Mouse (Mus musculus) olfactory bulb, adult 2 months (tissue): ENCODE data around the gene Blnk. TPM values are rescaled to one million over a fixed set of nuclear protein-coding genes. Genes with fewer than 3 reads are reported as not detected.

ENCODE experiments used
- H3K27ac ChIP-seq: fragments of 200-500 bp; 2 replicates; pipeline ENCODE4 v1.5.1; 2012; ENCODE audit warnings: low read depth, low read length; ENCODE audit not compliant: insufficient read depth
- H3K4me1 ChIP-seq: fragments of 200-500 bp; 2 replicates; pipeline ENCODE4 v1.6.1; 2012; ENCODE audit warnings: low read length; ENCODE audit not compliant: control insufficient read depth, insufficient read depth
- H3K4me3 ChIP-seq: fragments of 200-500 bp; 2 replicates; pipeline ENCODE4 v1.5.1; 2012; ENCODE audit warnings: mild to moderate bottlenecking, low read depth, low read length, moderate library complexity; ENCODE audit not compliant: insufficient read depth
- CTCF ChIP-seq: fragments of 200-500 bp; IDR thresholded peaks from 2 replicates; pipeline ENCODE4 v1.5.1; 2012; ENCODE audit warnings: low read depth, mild to moderate bottlenecking, low read length, moderate library complexity; ENCODE audit not compliant: insufficient read depth
- POLR2A ChIP-seq: fragments of 200-500 bp; IDR thresholded peaks from 2 replicates; pipeline ENCODE4 v1.6.1; 2012; ENCODE audit warnings: mild to moderate bottlenecking, low read depth, low read length, moderate library complexity; ENCODE audit not compliant: insufficient read depth
- WGBS: fragments of 180-500 bp; shearing (Covaris S2); methylation state at CpG from one replicate; pipeline ENCODE4 v1.1.7; 2018; 5-methylcytosine and 5-hydroxymethylcytosine counted together
- polyA plus RNA-seq: library from polyadenylated mRNA; stranded (reverse); fragments of >200 nt; gene quantifications from 2 replicates; pipeline ENCODE4 v1.2.4, GENCODE M21; 2012; ENCODE audit warnings: low replicate concordance; ENCODE audit not compliant: missing spikeins, insufficient read depth, insufficient read length

The Blnk gene
- polyA plus RNA-seq, 1 experiment: not detected

GRCm38 (mm10) chr19:40888887-40889286 lies 105.4 kb downstream of the Blnk start:
- WGBS: 91% methylated on average over 1 of the region's 1 CpGs
- Histone ChIP-seq H3K4me1 (no peaks in the 10 kb centered on the region), H3K4me3 (no peak overlapping the region), H3K27ac (no peak overlapping the region)
- TF ChIP-seq POLR2A (no peak), CTCF (no peak)

- TF ChIP-seq CTCF (no peak), POLR2A (no peak)
- H3K27ac ChIP-seq: no peak overlapping the region
- 90% methylated on average over 4 of the region's 4 CpGs for WGBS
- H3K4me3 ChIP-seq: no peak overlapping the region
- H3K4me1 ChIP-seq: no peaks in the 10 kb centered on the region
These were observed 112.6 kb downstream of the Blnk start for GRCm38 (mm10) chr19:40881700-40882099.

Other genes starting within 250 kb of the Blnk start
- gene Cc2d2b, start 245.8 kb downstream of the Blnk start, polyA plus RNA-seq: not detected in 2 replicates
- gene Ccnj, start 163.3 kb downstream of the Blnk start, polyA plus RNA-seq: not detected in 2 replicates
- not detected in 2 replicates for gene Zfp518a, start 99.8 kb downstream of the Blnk start, polyA plus RNA-seq
- 343 and 667 TPM in 2 replicates for gene Dntt, start 34.7 kb upstream of the Blnk start, polyA plus RNA-seq
- not detected in 2 replicates for gene Opalin, start 82.6 kb upstream of the Blnk start, polyA plus RNA-seq
- gene Tll2, start 212.3 kb upstream of the Blnk start, polyA plus RNA-seq: not detected in 2 replicates